Mouse (Mus musculus) gastrocnemius, postnatal 36 days (tissue): ENCODE data around the gene Il2rg. TPM values are rescaled to one million over a fixed set of nuclear protein-coding genes. Genes with fewer than 3 reads are reported as not detected.

ENCODE experiments used
- DNase-seq, 2 experiments: peaks; one replicate each; pipeline ENCODE4 v3.0.0; 2022
- intact Hi-C: fragments of 180-260 bp; cut with DNase I; formaldehyde crosslinking; loops from one replicate; pipeline ENCODE4 v1.15.1; 2025
- total RNA-seq, 2 experiments: library from RNA; stranded (reverse); gene quantifications; 2 replicates each; pipeline ENCODE4 v1.2.3; 2021

Il2rg gene
- total RNA-seq, 2 experiments from 2014 or later = 1.8 to 2.5 TPM

DNA sequence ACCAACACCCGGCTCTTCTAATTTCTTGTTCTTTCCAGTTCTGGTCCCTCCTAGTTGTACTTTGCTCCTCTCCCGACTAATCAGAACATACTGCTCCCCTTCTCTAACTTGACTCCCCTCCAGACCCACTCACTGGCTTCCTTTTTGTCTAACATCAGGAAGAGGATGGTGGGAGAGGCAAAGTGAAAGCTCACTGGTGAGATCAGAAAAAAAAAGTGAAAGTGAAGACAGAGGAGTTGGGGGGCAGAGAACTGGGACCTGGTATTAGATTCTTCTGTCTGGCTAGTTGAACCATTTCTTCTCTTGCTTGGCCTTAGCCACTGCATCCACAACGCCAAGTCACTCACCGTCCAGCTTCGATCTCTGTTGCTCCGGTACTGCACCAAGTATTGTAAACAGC is 1.4 kb downstream of the Il2rg start:
- intact Hi-C loops = no loop called here
- no peak for DNase-seq

DNA sequence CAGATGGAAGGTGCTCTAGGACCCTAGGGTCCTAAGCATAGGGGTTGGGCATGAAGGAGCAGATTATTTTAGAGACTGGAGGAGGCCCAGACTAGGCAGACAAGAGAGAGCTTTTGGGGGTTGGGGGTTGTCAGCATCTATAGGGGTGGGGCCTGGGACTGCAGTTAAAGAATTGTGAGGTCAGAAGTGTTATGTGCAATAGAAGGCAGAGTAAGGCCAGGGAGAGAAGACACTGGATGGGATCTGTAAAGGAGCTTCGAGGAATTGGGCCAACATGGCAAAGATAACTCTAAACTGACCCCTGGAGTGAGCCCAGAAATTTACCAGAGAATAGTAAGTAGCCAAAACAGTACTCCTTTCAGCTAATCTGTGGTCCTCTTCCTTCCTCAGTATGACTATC is 4.2 kb downstream of the Il2rg start, which contains the start of gene Gm614:
TSS of gene Gm614 (minus strand) at position 101 of the 400 bp plus-strand sequence.
- intact Hi-C loops = no loop called here
- no peak for DNase-seq

DNA sequence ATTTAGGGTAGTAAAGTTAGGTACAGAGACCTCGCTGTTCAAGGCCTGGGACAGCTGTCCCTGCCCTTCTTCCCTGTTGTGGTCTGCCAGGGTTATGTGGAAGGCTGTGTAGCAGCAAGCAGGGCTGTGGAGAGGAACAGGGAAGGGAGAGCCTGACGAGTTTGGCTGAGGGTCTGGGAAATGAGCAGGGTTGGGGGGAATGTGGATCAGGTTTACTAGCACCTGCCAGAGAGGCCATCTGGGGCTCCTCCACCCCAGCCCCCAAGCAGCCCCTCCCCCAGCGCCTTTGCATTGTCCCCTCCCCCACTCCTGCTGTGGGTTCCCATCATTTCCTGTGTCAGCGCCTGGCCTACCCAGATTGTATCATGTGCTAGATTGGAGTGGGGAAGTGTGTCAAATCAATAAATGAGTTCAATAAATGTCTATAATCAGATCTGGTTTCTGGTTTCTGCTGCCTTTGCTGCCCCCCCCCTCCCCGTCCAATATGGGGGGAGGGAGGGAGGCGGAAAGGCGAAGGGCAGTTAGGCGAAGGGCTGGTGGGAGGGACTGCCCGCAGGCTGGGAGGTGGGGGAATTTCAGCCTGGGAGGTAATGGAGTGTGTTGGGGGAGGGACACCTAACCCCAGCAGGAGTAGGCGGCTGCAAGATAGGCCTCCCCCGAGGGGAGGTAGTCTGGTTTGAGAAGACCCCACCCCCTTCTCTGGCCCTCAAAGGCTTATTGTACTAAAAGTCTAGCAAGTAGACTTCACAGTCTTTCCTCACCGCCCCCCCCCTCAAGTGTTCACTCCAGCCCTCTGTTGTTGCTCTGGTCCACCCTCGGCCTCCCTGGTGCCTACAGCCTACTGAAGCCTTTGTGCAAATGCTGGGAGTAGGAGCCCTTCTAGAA is 7.4 kb downstream of the Il2rg start:
- DNase-seq = no peak
- intact Hi-C loops = no loop called here

DNA sequence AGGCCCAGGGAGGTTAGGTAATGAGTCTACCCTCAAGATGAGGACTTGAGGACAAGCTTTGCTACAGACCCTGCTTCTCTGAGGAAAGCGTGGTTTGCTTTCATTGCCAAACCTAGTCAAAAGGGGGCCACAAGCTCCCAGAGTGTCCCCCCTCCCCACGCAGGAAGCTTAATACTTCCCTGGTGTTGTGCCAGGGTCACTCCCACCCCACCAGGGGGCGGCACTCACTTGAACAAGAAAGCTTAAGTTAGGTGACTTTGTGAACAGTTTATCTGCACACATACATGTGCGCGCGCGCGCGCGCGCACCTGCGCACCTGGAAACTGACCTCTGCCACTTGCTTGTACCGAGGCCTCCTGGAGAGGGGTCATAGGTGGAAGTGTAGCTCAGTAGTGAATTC is 11.5 kb downstream of the Il2rg start:
- intact Hi-C loops = no loop called here
- no peak for DNase-seq

GRCm38 (mm10) chrX:101254740-101255139 is 13.3 kb downstream of the Il2rg start:
- DNase-seq = no peak
- intact Hi-C loops = no loop called here

GRCm38 (mm10) chrX:101253952-101254729 is 13.9 kb downstream of the Il2rg start, which contains the start of gene Foxo4:
Foxo4 (plus strand) TSS chrX:101254528.
- DNase-seq = peak; percentile 73 to 85
- intact Hi-C loops = no loop called here

DNA sequence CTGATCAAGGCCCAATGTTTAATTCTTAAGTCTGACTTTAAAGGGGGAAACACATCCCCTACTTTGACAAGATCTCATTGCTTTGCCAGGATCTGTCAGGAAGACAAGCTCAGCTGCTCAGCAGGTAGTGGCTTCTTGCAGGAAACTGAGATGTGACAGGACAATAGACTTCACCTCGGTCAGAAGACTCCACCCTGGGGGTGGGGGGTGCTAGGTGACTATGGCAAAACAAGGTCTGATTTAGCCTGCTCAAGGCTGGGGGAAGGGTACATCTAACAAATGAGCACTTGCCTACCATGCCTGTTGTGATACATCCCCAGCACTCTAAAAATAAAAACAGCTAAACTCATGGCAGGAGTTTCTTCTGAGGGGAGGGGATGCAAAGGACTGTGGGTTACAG is 23.0 kb downstream of the Il2rg start:
- no peak for DNase-seq
- intact Hi-C loops = no loop called here

GRCm38 (mm10) chrX:101222796-101223162 is 45.3 kb downstream of the Il2rg start:
- intact Hi-C loops = no loop called here
- DNase-seq = no peak

GRCm38 (mm10) chrX:101221834-101222795 is 45.9 kb downstream of the Il2rg start, which contains the start of gene Snx12:
Snx12 (minus strand) TSS chrX:101222563.
- peak; percentile 76 to 78 for DNase-seq
- intact Hi-C loops = no loop called here

Other genes starting within 250 kb of the Il2rg start
- gene Tex11, start 208.6 kb downstream of the Il2rg start, total RNA-seq = not detected
- not detected for gene Slc7a3, start 182.2 kb downstream of the Il2rg start, total RNA-seq
- gene Snx12, start 45.7 kb downstream of the Il2rg start, total RNA-seq = 10 to 100 TPM; 27.9 to 28.5 TPM
- 100 to 1,000 TPM in 1 of 2 experiments, 10 to 100 TPM in 1; 95.6 to 116 TPM for gene Foxo4, start 13.7 kb downstream of the Il2rg start, total RNA-seq
- gene Gm614, start 4.3 kb downstream of the Il2rg start, total RNA-seq = not detected
- gene Gm20489, start 768 bp upstream of the Il2rg start, total RNA-seq = not detected
- gene Med12, start 5.8 kb upstream of the Il2rg start, total RNA-seq = 10 to 100 TPM; 15.5 to 18.1 TPM
- under 1 TPM; 0.08 to 0.15 TPM for gene Nlgn3, start 30.9 kb upstream of the Il2rg start, total RNA-seq
- gene Gjb1, start 108.1 kb upstream of the Il2rg start, total RNA-seq = under 1 TPM; 0.28 to 0.57 TPM
- gene Zmym3, start 152.6 kb upstream of the Il2rg start, total RNA-seq = 10 to 100 TPM in 1 of 2 experiments, 1 to 10 TPM in 1; 7.0 to 11.1 TPM
- 10 to 100 TPM; 38.9 to 43.4 TPM for gene Nono, start 161.1 kb upstream of the Il2rg start, total RNA-seq
- gene Itgb1bp2, start 180.8 kb upstream of the Il2rg start, total RNA-seq = 100 to 1,000 TPM; 211 to 226 TPM